Mouse (Mus musculus) CH12.LX (cell line): ENCODE measurements around the gene Eef1akmt1. TPM values are rescaled to one million over a fixed set of nuclear protein-coding genes. Genes with fewer than 3 reads are reported as not detected.

Experiments
- DNase-seq: peaks from one replicate; pipeline ENCODE4 v3.0.0-alpha.2; 2013; ENCODE audit errors: extremely low read depth
- H3K27ac ChIP-seq: 2 replicates; pipeline ENCODE4 v1.5.1; 2012; ENCODE audit warnings: low read depth, mild to moderate bottlenecking, control low read depth, moderate library complexity; ENCODE audit not compliant: insufficient read depth
- H3K27me3 ChIP-seq: replicated peaks from 2 replicates; pipeline ENCODE3; 2012; ENCODE audit warnings: inconsistent platforms
- H3K36me3 ChIP-seq, 2 experiments: replicated peaks in 1 of 2; 2 replicates each; pipeline versions ENCODE3 to v1.6.1; 2012; ENCODE audit warnings: inconsistent platforms in 1 of 2, low read length in 1 of 2, mild to moderate bottlenecking in 1 of 2, mixed read lengths in 1 of 2, moderate library complexity in 1 of 2; ENCODE audit not compliant: control insufficient read depth in 1 of 2, insufficient read depth in 1 of 2
- H3K4me1 ChIP-seq, 2 experiments: 2 replicates each; pipeline ENCODE4 v1.6.1; 2012; ENCODE audit warnings: inconsistent platforms in 1 of 2, moderate library complexity in 1 of 2; ENCODE audit not compliant: insufficient read depth in 2 of 2, control insufficient read depth in 1 of 2
- H3K4me2 ChIP-seq: 2 replicates; pipeline ENCODE4 v1.6.1; 2012; ENCODE audit warnings: low read depth, mild to moderate bottlenecking, control low read depth; ENCODE audit not compliant: poor library complexity, insufficient read depth, severe bottlenecking
- H3K4me3 ChIP-seq, 3 experiments: fragments of 150-350 bp in 1 of 3; sonication (generic) in 1 of 3; replicated peaks in 1 of 3; 2 replicates each; pipeline versions ENCODE3 to v1.5.1; 2011 to 2012; ENCODE audit warnings: low read depth in 2 of 3, low read length in 2 of 3, mild to moderate bottlenecking in 2 of 3, moderate library complexity in 2 of 3, control low read depth in 1 of 3, improper control_type of control experiment in 1 of 3, inconsistent platforms in 1 of 3, mixed read lengths in 1 of 3; ENCODE audit not compliant: poor library complexity in 1 of 3
- H3K79me2 ChIP-seq: replicated peaks from 2 replicates; pipeline ENCODE4 v1.6.1; 2012; ENCODE audit warnings: mild to moderate bottlenecking, moderate library complexity; ENCODE audit not compliant: control insufficient read depth, poor library complexity, insufficient read depth, severe bottlenecking; ENCODE audit errors: extremely low read depth
- H3K9ac ChIP-seq: 2 replicates; pipeline ENCODE4 v1.6.1; 2012; ENCODE audit warnings: low read depth, mild to moderate bottlenecking, control low read depth, moderate library complexity; ENCODE audit not compliant: insufficient read depth
- H3K9me3 ChIP-seq: replicated peaks from 2 replicates; pipeline ENCODE3; 2012; ENCODE audit warnings: low read length, inconsistent platforms, mixed read lengths
- CHD2 ChIP-seq: IDR thresholded peaks from 2 replicates; pipeline ENCODE4 v1.6.1; 2011; ENCODE audit warnings: low read length, improper control_type of control experiment
- EP300 ChIP-seq: IDR thresholded peaks from 2 replicates; pipeline ENCODE4 v1.6.1; 2011; ENCODE audit warnings: low read length, improper control_type of control experiment
- ETS1 ChIP-seq: conservative IDR thresholded peaks from 2 replicates; pipeline ENCODE4 v1.6.1; 2012; ENCODE audit warnings: low read depth, mild to moderate bottlenecking, inconsistent platforms, low read length, improper control_type of control experiment, moderate library complexity
- IRF4 ChIP-seq: IDR thresholded peaks from 2 replicates; pipeline ENCODE4 v1.6.1; 2014; ENCODE audit warnings: low read depth, mild to moderate bottlenecking, inconsistent platforms, low read length, improper control_type of control experiment
- JUN ChIP-seq: IDR thresholded peaks from 2 replicates; pipeline ENCODE4 v1.6.1; 2011; ENCODE audit warnings: low read depth, mild to moderate bottlenecking, low read length, improper control_type of control experiment, moderate library complexity; ENCODE audit not compliant: insufficient read depth
- JUND ChIP-seq: conservative IDR thresholded peaks from 2 replicates; pipeline ENCODE4 v1.6.1; 2011; ENCODE audit warnings: low read depth, low read length, improper control_type of control experiment
- MAFK ChIP-seq: IDR thresholded peaks from 2 replicates; pipeline ENCODE4 v1.6.1; 2011; ENCODE audit warnings: low read length, improper control_type of control experiment; ENCODE audit not compliant: insufficient replicate concordance
- MEF2A ChIP-seq: IDR thresholded peaks from 2 replicates; pipeline ENCODE4 v1.6.1; 2014; ENCODE audit warnings: low read depth, mild to moderate bottlenecking, inconsistent platforms, low read length, improper control_type of control experiment, borderline replicate concordance
- MXI1 ChIP-seq: IDR thresholded peaks from 2 replicates; pipeline ENCODE4 v1.6.1; 2011; ENCODE audit warnings: mild to moderate bottlenecking, low read depth, low read length, improper control_type of control experiment
- MYC ChIP-seq: IDR thresholded peaks from 2 replicates; pipeline ENCODE4 v1.6.1; 2011; ENCODE audit warnings: low read depth, mild to moderate bottlenecking, improper control_type of control experiment, low read length
- NRF1 ChIP-seq: IDR thresholded peaks from 2 replicates; pipeline ENCODE4 v1.6.1; 2014; ENCODE audit warnings: low read depth, mild to moderate bottlenecking, inconsistent platforms, low read length, improper control_type of control experiment, moderate library complexity
- PAX5 ChIP-seq: IDR thresholded peaks from 2 replicates; pipeline ENCODE4 v1.6.1; 2012; ENCODE audit warnings: low read length, inconsistent platforms, mixed read lengths
- POLR2A ChIP-seq: IDR thresholded peaks from 2 replicates; pipeline ENCODE4 v1.6.1; 2011; ENCODE audit warnings: low read depth, mild to moderate bottlenecking, improper control_type of control experiment, low read length
- RAD21 ChIP-seq: IDR thresholded peaks from 2 replicates; pipeline ENCODE4 v1.6.1; 2011; ENCODE audit warnings: low read depth, mild to moderate bottlenecking, low read length, improper control_type of control experiment, moderate library complexity
- SIN3A ChIP-seq: IDR thresholded peaks from 2 replicates; pipeline ENCODE4 v1.6.1; 2012; ENCODE audit warnings: low read length, improper control_type of control experiment, inconsistent platforms
- SMC3 ChIP-seq: IDR thresholded peaks from 2 replicates; pipeline ENCODE4 v1.6.1; 2011; ENCODE audit warnings: low read depth, low read length, improper control_type of control experiment
- TBP ChIP-seq: conservative IDR thresholded peaks from 2 replicates; pipeline ENCODE4 v1.6.1; 2011; ENCODE audit warnings: low read depth, low read length, improper control_type of control experiment
- TCF12 ChIP-seq: IDR thresholded peaks from 2 replicates; pipeline ENCODE4 v1.6.1; 2014; ENCODE audit warnings: low read depth, mild to moderate bottlenecking, inconsistent platforms, low read length, improper control_type of control experiment
- UBTF ChIP-seq: IDR thresholded peaks from 2 replicates; pipeline ENCODE4 v1.6.1; 2012; ENCODE audit warnings: low read depth, mild to moderate bottlenecking, inconsistent platforms, low read length, improper control_type of control experiment, moderate library complexity
- ZC3H11A ChIP-seq: IDR thresholded peaks from 2 replicates; pipeline ENCODE4 v1.6.1; 2012; ENCODE audit warnings: low read depth, mild to moderate bottlenecking, inconsistent platforms, low read length, improper control_type of control experiment
- dilution Hi-C: fragments of 300-500 bp; cut with MboI; formaldehyde crosslinking; loops from 2 replicates; pipeline ENCODE4 v1.14.3; 2020; ENCODE audit warnings: low sequenced_read_pairs; ENCODE audit not compliant: extremely low pct_unique_long_range_greater_than_20kb, extremely low pct_ligation_motif_present
- in situ Hi-C: fragments of 300-500 bp; cut with MboI; formaldehyde crosslinking; loops from 3 replicates; pipeline ENCODE4 v1.14.3; 2019; ENCODE audit warnings: low sequenced_read_pairs, low pct_ligation_motif_present, low pct_unique_long_range_greater_than_20kb, mixed read lengths
- polyA plus RNA-seq: library from polyadenylated mRNA; unstranded; fragments of >175 nt; gene quantifications from 2 replicates; pipeline ENCODE4 v1.2.1, GENCODE M21; 2012; ENCODE audit warnings: low read depth; ENCODE audit not compliant: insufficient read length
- total RNA-seq, 2 experiments: library from RNA; depleted of rRNA; stranded (reverse); fragments of 300-350 nt in 1 of 2; fragments of >200 nt in 1 of 2; gene quantifications; 2 replicates each; pipeline ENCODE4 v1.2.3; 2012 to 2014

Eef1akmt1 gene
- total and polyA plus RNA-seq, 3 experiments = 52.2 to 105 (median 74.5) TPM

- Histone ChIP-seq H3K36me3 (peaks cover 0 to 2% of the 10 kb centered on the region in 2 experiments), H3K27ac (no peak overlapping the region), H3K27me3 (no peaks in the 10 kb centered on the region), H3K4me3 (no peak overlapping the region), H3K4me2 (no peak overlapping the region), H3K9me3 (no peaks in the 10 kb centered on the region), H3K9ac (no peak overlapping the region), H3K4me1 (no peaks in the 10 kb centered on the region), H3K79me2 (no peaks in the 10 kb centered on the region)
- dilution Hi-C loops = no loop called here
- no peak for TF ChIP-seq POLR2A
- TF ChIP-seq UBTF = no peak
- no peak for TF ChIP-seq IRF4
- TF ChIP-seq MAFK = no peak
- TF ChIP-seq TCF12 = no peak
- TF ChIP-seq PAX5 = no peak
- no peak for TF ChIP-seq MXI1
- TF ChIP-seq NRF1 = no peak
- no peak for TF ChIP-seq MYC
- no peak for TF ChIP-seq TBP
- no peak for TF ChIP-seq ETS1
- no peak for TF ChIP-seq JUND
- TF ChIP-seq SIN3A = no peak
- in situ Hi-C loops = no loop called here
- DNase-seq = no peak
Observed at GRCm38 (mm10) chr14:57515156-57515762, 56.2 kb downstream of the Eef1akmt1 start.

GRCm38 (mm10) chr14:57509554-57509953 is 61.9 kb downstream of the Eef1akmt1 start:
- no peak overlapping the region for H3K9ac ChIP-seq
- no peaks in the 10 kb centered on the region for H3K9me3 ChIP-seq
- in situ Hi-C loops = no loop called here
- H3K27me3 ChIP-seq = no peaks in the 10 kb centered on the region
- peaks cover 0 to 11% of the 10 kb centered on the region in 2 experiments for H3K36me3 ChIP-seq
- no peak for TF ChIP-seq SMC3
- TF ChIP-seq JUN = no peak
- TF ChIP-seq MEF2A = no peak
- TF ChIP-seq POLR2A = no peak
- no peak for TF ChIP-seq JUND
- no peak for TF ChIP-seq ETS1
- no peak for TF ChIP-seq NRF1
- TF ChIP-seq RAD21 = no peak
- TF ChIP-seq ZC3H11A = no peak
- no peak for TF ChIP-seq IRF4
- no peak for TF ChIP-seq MXI1
- no peak for TF ChIP-seq EP300
- no peak for TF ChIP-seq CHD2
- no peak for DNase-seq
- no peak overlapping the region for H3K4me2 ChIP-seq
- H3K4me3 ChIP-seq = no peak overlapping the region
- dilution Hi-C loops = no loop called here
- no peak overlapping the region for H3K27ac ChIP-seq
- H3K4me1 ChIP-seq = no peaks in the 10 kb centered on the region
- H3K79me2 ChIP-seq = no peaks in the 10 kb centered on the region
